Mouse (Mus musculus) brain, embryonic 18.5 days (tissue): ENCODE results near the gene Gm44503.

Experiments
- DNase-seq: peaks from one replicate; pipeline ENCODE4 v3.0.0-alpha.2; 2012; ENCODE audit warnings: low read depth, low spot score

The Gm44503 gene

GRCm38 (mm10) chr9:72972984-72973383, 14.3 kb downstream of the Gm44503 start:
- no peak for DNase-seq

DNA sequence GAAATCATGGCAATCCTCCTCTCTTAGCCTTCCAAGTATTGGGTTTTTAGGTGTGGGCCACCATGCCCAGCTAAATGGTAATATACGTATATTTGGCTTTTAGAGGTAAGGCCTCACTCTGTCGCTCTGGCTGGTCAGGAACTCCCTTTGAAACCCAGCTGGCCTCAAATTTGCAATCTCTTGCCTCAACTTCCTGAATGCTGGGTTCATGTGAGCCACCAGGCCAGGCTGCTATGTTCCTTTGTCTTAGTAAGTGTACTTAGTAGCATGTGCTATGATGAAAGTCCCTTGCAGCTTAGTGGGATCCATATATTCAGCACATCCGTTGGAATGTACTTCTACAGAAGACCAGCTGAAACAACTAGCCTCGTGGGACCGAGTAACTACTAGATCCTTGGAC, 16.1 kb downstream of the Gm44503 start:
- no peak for DNase-seq

DNA sequence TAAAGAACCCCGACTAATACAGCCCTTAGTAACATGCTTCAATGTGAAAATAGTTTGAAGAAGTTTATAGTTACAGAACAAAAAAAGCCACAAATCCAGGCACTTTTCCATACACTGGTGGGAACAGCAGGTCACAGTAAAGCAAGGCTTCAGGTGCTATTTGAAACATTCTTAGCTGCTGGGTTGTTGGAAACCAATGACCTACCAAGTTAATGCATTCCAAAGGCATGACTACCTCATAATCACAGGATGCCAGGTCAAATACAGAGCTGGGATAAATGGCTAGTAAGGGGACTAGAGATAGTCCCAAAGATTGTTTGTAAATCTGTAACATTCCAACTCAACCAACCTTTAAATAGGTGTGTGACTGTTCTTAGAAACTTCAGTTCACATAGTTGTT, 16.6 kb downstream of the Gm44503 start:
- DNase-seq: no peak

- DNase-seq: no peak
Observed at GRCm38 (mm10) chr9:72983066-72983465, 24.4 kb downstream of the Gm44503 start.

GRCm38 (mm10) chr9:72985250-72986220, 26.9 kb downstream of the Gm44503 start, which contains the start of the genes Ccpg1os and Ccpg1:
Ccpg1os (minus strand) TSS chr9:72985382.
Ccpg1 (plus strand) TSS chr9:72985429.
- DNase-seq: peak; percentile 95

- no peak for DNase-seq
Observed at GRCm38 (mm10) chr9:72987703-72988102, 29.1 kb downstream of the Gm44503 start.

- no peak for DNase-seq
Observed at GRCm38 (mm10) chr9:72988706-72989105, 30.1 kb downstream of the Gm44503 start.

- no peak for DNase-seq
Observed at GRCm38 (mm10) chr9:72991420-72991819, 32.8 kb downstream of the Gm44503 start.

- DNase-seq: no peak
Observed at GRCm38 (mm10) chr9:72992576-72992975, 33.9 kb downstream of the Gm44503 start.

DNA sequence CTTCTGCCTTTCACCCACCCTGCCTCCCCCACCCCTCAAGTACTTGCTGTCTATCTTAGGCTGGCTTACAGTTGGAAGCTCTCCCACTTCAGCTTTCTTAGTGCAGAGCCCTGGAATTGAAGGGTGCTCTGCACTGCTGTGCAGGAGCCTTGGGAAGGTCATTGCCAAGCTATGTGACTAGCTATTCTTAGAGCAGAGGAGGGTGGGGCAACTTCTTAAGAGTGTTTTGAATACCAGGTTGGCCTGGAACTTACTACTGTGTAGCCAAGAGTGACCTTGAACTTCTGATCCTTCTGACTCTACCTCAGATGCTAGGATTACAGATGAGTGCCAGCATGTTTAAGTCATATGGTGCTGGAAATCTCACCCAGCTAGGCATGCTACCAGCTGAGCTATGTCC, 37.5 kb downstream of the Gm44503 start:
- no peak for DNase-seq

DNA sequence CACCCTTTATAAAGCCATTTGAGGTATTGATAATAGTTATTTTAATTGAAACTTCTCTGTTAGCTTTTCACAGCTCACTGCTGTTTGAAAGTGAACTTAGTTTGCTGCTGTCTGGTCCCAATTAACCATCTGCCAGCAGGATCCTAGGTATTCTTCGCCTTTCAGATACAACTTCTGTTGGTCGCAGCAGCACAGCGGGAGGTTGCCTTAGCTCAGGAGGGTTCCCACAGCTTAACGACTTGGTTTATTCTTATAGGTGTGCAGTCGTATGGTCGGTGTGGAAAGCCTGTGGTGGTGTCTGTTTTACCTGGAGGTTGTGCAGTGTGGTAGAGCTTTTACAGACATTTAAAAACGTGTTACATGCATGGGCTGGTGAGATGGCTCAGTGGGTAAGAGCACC, 38.2 kb downstream of the Gm44503 start:
- DNase-seq: no peak

DNA sequence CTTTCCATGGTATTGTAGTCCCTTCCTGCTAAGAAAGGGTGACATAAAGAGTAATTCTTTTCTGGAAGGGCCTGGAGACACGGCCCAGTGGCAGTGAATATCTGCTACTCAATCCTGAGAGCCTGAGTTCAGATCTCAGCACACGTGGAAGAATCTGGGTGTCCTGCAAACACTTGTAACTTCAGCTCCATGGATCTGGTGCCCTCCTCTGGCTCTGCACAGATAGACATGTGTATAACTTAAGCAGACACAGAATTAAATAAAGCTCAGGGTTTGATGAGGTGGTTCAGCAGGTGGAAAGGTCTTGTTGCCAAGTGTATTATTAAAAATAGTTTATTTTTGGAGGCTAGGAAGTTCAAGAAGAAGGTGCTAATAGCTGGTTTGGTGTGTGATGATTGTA, 41.8 kb downstream of the Gm44503 start:
- DNase-seq: no peak

DNA sequence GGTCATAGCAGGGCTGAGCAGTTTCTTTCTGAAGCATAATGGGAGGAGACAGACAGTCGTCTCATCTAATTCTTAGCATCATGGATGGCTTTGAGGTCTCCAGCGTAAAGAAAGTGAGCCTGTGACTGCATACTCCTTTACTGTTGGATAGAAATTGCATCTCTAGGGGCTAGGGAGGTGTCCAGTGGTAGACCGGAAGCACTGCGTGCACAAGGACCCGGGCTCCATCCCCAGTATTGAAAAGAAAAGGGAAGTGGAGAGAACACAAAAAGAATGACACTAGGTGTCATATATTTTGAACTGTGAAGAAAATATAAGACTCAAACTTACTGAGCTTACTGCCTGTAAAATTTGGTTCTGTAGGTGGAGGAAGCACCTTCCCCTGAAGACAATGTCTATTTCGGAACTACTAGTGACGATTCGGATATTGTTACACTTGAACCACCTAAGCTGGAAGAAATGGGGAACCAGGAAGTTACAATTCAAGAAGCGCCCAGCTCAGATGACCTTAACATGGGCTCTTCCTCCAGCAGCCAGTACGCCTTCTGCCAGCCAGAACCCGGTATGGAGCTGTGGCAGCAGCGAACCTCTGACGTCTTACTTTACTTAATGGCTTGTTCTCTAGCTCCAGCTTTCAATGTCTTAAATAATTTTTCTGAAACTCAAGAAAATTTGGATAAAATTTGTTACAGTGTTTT, 42.8 kb downstream of the Gm44503 start:
- DNase-seq: no peak

DNA sequence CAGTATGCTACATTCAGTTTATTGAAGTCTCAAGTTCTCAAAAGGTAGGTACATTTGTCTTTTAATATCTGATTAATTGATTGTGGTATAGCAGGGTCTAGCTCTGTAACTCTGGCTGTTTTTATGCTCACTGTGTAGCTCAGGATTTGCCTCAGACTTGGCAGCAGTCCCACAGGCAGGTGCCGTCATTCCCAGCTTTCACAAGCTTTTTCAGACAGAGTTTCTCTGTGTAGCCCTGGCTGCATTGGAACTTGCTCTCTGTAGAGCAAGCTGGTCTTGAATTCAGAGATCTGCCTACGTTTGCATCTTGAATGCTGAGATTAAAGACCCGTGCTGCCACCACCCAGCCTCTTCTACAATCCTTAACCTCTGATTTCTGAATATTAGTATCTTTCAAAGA, 43.5 kb downstream of the Gm44503 start:
- no peak for DNase-seq

DNA sequence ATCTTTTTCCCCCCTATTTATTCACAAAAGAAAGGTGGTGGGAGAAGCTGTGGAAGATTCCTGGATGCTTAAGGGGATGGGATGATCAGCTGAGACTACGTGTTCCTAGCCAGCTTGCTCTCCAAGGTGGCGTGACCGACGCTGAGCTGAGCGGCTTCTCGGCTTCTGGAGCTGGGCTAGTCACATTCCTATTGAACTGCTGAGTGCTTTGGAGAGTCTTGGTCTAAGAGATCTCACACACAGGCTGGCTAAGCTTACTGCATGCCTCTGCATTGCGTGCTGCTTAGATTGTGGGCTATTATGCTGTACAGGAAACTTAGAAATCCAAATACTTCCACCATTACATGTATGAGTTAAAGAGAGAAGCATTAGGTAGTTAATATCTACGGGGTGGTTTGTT, 45.4 kb downstream of the Gm44503 start:
- DNase-seq: no peak

- DNase-seq: no peak
Observed at GRCm38 (mm10) chr9:73005106-73005505, 46.5 kb downstream of the Gm44503 start.

GRCm38 (mm10) chr9:73006175-73006574, 47.5 kb downstream of the Gm44503 start:
- no peak for DNase-seq

DNA sequence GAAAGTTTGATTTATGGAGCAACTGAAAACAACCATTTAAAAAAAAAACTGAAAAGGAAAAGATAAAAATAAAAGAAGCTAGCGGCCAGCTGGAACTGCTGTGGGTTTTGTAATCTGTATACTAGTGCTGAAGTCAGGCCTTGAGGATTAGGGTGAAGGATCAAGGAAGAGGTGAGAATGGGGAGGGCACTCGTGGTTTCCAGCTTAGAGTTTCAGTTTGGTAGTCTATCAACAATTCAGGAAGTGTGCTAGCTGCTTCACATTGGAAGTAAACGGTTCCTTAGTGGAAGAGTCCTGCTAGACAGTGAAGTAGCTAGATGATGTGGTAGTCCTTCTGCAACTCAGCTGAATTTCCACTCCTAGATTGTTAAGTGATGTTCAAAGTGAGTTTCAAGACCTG, 49.7 kb downstream of the Gm44503 start:
- no peak for DNase-seq

DNA sequence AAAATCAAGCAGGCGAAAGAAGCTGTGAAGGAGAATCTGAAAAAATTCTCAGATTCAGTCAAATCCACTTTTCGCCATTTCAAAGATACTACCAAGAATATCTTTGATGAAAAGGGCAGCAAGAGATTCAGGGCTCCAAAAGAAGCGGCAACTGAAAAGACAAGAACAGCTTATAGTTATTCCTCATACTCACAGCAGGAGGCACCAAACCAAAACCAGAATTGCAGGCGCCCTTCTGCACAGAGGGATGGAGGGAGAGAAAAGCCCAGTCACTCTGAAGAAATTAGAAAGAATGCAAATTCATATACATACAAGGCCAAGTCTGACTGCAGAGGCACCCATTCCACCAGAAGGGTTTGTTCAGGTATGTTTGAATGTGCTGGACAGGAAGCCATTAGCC, 54.0 kb downstream of the Gm44503 start:
- no peak for DNase-seq

GRCm38 (mm10) chr9:73014724-73015123, 56.1 kb downstream of the Gm44503 start:
- no peak for DNase-seq

DNA sequence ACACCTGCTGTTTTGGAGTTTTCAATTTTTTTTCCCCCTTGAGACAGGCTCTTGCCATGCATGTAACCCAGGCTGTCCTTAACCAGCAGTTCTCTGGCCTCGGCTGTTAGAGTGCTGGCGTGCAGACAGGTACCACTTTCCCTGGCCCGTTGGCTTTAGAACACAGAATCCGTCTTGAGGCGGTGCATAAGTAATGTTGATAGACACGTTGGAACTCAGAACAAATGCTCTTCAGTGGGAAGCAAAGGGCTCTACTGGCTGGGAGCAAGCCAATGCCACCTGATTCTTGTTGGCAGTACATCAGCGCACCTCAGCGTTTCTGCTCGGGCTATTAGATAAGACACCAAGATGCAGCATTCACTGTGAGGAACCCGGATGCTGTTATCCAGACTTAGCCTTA, 61.2 kb downstream of the Gm44503 start:
- no peak for DNase-seq

- no peak for DNase-seq
Observed at GRCm38 (mm10) chr9:73020566-73021097, 62.0 kb downstream of the Gm44503 start.
